Mouse (Mus musculus) common myeloid progenitor, adult 5-6 weeks (primary cell): Measurements from ENCODE around the gene Pcsk2. TPM values are rescaled to one million over a fixed set of nuclear protein-coding genes. Genes with fewer than 3 reads are reported as not detected.

Experiments used
- ATAC-seq: replicated peaks from 2 replicates; pipeline ENCODE4 v1.8.0; 2016; ENCODE audit warnings: low read depth, mild to moderate bottlenecking, moderate TSS enrichment, inconsistent platforms; ENCODE audit not compliant: poor library complexity, severe bottlenecking
- total RNA-seq: library from RNA; stranded (forward); fragments of 200-1000, 187-1606 nt; gene quantifications from 2 replicates; pipeline ENCODE4 v1.2.3, GENCODE M21; 2017

The Pcsk2 gene
- total RNA-seq = not detected in 2 replicates

DNA sequence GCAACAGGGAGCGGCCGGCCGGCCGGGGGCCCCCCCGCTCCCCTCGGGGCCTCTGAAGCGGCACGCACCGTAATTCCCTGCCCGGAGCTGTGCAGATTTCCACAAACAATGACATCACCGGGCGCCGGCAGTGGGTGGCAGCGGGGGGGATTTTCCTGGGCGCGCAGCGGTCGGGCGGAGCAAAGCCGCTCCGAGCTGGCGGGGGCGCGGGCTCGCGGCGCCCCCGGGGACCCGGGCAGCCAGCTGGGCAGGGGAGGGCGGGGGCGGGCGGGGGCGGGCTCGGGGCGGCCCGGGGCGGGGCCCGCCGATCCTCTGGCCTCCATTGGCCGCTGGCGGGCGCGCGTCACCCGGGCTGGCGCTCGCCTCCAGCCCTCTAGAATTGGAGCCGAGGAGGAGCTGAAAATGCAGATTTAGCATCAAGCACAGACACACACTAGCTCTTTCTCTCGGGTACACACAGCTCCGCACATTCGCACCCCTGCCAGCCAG is at the start of gene Pcsk2:
Gene Pcsk2, plus strand, starts transcription at position 399 of the 489 bp plus-strand sequence.
- no peak for ATAC-seq

DNA sequence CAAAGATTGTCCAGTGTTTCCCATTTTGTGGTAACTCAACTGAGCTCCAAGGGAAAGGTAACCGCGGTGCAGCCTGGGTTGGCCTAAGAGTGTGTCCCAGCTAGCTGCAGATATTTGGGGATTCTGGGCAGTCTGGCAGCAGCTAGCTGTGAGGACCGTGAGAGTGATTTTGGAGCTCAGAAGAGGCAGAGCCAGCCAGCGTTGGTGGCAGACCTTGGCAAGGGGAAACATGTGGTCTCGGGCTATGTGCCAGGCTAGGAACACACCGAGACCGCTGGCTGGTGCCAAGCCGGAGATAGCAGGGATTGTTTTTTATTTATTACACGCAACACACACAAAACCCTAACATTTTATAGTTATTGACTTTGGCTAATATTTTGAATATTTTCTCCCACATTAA is 45.1 kb upstream of the Pcsk2 start:
- no peak for ATAC-seq

DNA sequence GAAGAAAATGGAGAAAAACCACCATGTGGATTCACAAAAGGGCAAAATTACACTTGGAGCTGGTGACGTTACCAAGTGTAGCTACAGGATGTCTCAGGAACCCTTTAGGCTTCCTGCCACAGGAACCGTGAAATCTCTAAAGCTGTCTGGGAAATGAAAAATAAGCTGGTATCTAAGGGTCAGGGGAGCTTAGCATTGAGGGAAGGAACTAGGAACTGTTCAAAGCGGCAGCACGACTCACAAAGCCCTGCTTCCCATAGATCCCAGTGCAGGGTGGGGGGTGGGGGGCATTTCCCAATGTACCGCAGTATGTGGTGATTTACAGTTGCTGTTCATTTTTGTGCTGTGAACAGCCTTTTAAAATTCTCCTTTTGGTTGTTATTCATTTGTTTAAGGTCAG is 44.2 kb upstream of the Pcsk2 start:
- ATAC-seq = no peak

DNA sequence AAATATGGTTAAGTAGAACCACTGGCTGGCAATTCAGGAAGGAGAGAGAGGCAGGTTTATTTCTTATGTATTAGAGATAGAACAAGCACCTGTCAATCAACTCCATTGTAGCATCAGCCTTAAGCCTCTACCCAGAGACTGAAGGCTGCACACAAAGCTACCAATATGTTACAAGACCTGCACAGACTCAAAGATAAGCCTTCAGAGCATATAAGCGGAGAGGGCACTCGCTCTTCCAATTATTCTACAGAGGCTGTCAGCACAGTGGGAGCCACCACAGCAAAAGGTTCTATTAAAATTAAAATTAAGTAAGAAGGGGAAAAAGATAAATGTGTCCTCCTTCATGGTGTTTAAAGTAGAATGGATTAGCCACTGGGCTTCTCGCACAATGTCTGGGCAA is 43.8 kb upstream of the Pcsk2 start:
- no peak for ATAC-seq

DNA sequence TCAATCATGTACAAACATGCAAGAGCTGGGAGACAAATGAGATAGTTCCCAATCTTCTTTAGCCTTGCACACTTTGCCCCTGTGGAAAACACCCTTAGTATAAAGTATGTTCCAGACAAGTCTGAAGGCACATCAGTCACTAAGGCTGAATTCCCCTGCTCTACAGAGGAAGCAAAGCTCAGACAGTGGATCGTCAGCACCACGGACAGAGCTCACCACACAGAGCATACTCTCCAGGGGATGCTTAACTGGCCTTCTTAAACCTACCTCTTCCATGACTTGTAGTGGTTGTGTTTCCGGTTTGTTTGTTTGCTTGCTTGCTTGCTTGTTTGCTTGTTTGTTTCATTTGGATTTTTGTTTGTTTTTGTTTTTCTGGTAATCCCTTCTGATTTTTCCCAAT is 9.5 kb upstream of the Pcsk2 start:
- ATAC-seq = no peak

DNA sequence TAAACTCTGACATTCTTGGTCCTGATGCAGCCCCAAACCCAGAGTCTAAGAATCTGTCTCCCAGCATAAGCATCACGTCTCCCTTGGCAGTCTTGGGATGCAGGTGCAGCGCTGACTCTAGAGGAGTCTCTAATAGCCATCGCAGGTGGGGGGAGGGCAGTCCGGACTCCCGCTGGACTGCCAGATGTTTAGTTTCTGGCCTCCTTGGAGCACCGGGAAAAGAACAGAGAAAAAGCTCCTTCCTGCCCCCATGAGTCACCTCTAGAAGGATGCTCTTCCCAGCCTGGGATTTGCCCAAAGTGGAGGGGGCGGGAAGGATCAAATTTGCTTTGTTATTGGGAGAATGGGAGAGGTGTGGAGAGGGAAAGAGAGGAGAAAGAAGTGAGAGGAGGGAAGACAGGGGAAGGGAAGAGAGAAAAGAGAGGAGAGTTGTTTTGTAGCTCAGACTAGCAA is 631 bp upstream of the Pcsk2 start:
- 0 out of 2 replicates have a peak, but pooled peaks have one; percentile 18 for ATAC-seq

DNA sequence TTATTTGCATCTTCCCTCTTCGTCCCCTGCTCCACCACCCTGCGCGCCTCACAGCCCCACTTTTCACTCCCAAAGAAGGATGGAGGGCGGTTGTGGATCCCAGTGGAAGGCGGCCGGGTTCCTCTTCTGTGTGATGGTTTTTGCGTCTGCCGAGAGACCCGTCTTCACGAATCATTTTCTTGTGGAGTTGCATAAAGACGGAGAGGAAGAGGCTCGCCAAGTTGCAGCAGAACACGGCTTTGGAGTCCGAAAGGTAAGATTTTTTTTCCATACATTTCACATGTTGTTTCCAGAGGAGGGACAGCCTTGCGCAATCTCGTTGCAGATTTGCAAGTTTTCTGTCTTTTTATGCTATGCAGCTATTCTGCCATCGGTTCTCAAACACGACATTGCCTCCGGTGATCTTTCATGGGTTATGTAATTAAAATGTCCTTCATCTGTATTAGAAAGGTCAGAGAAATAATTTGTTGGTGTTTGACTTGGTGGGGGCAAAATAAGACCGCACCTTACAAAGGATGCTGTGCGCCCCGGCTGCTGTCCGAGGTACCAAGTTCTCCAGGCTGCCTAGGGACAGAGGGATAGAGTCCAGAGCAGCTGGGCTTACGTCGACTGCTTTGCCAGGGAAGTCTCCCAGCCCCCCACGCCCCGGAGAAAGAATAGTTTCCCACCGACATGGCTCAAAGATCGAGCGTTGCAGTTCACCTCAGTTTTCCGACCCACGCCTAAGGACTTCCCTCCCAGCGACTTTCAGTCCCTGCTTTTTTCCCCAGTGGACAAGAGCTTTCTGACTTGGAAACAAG is 656 bp downstream of the Pcsk2 start:
- no peak for ATAC-seq

DNA sequence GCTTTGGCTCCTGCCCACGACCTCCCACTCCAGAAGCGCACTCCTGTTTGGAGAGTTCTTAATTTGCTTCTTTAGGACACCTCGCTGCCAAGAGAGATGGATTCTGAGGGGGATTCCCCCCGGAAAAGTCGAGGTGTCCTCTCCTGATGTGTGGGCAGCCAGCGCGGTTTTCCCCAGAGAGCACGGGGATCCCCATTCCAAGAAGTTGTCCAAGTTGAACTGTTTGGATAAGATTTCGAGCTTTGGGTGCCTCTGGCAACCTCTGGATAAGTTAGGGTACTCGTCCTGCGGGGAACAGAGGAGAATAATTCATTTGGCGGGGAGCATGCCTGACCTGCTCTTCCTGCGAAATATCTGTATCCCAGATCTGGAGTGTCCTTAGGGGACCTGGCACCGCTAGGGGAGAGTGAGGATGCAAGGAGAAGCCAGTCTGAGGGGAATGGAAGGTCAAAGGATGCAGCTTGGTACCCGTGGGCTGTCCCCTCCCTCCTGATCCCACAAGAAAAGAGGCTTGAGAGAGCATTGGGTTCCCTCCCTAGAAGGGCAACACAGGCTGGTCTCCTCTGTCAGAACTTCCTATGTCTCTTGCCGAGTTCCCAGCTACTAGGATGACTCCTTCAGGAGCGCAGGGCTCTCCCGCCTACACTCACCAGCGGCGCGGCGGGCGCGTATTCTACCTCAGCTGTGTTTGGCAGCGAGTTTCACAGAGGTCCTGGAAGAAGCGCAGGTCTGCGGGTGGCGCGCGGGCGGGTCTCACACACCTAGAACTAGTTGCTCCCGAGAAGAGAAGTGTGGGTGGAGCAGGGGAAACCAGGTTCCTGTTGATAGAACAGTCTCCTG is 1.5 kb downstream of the Pcsk2 start:
- no peak for ATAC-seq

DNA sequence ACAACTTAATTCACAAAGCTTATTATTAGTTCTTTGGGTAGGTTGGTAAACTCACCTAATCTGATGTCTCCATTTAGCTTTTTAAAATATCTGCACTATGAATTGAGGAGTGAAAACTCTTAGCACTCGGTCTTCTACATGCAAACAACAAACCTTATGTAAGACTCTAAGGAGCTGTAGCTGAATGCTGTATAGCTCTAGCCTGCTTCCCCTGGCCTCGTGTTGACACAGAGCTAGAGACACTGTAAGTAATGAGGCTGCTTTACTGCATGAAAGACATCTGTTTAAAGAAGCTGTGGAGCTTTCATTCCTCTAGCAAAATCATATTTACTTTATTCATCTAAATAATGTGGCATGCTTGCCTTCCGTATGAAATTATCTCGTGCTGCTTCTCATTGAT is 14.4 kb downstream of the Pcsk2 start:
- ATAC-seq = no peak

DNA sequence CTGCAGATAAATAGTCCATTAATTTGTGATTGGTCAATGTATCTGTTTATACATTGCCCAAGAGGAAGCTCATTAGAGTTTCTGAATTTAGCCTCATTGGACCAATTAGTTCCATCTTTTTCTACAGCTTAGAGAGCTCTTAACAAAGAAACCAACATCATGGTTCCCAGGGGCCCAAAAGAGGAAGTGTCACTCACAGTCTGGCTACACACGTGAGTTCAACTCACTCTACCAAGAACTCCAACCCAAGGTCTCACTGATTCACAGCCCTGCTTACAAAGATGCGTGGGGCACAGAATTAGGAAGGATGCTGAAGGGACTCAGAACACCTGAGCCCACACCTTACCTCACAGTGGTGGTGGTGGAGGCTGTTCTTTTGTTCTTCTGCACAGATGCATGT is 19.1 kb downstream of the Pcsk2 start:
- ATAC-seq = no peak

DNA sequence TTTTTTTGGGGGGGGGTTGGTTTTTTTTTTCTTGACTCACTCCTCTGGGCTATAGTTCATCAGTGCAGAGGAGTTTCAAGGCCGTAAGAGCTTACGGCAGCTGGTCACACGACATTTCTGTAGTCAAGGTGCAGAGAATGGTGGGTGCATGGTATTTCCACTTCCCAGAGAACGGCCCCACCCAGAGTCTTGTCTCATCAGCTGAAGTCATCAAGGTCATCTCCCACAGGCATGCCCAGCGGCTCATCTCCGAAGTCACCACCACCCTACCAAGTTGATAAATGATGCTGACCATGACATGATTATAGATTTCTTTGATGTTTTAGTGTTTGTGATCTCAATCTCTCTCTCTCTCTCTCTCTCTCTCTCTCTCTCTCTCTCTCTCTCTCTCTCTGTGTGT is 20.0 kb downstream of the Pcsk2 start:
- ATAC-seq = no peak

DNA sequence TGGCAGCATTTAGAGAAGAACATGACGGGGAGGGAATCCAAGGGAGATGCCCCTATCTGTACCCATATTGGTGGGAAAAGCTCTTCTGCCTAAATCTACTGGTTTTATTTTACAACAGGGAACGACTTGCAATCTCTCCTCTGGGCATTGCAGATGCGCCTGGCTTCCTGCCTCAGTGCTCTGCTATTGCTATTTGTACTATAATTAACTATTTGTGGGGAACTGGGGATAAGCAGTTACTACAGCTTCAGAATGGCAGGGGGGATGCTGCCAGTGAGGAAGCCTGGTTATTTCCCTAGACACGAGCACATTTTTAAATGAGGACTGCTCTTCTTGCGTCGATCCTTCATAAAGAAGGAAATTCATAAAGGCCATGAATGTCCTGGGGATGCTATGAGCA is 39.4 kb downstream of the Pcsk2 start:
- ATAC-seq = no peak

DNA sequence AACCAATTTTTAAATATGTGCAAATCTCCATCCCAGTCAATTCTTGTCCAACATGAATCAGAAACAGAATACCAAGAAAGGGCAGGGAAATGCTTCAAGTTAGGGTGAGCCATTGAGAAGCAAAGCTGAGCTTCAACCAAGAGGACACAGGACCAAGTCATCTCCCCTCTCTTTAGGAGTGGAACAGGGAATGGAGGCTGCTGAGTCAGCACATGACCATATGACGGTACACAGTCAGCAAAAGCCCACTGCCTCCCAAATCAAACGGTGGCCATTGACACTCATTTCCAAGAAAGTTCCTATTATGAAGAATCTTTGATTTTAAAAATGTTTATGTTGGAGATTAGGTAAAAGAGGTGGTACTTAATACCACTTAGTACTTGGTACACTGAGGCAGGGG is 44.4 kb downstream of the Pcsk2 start:
- no peak for ATAC-seq

DNA sequence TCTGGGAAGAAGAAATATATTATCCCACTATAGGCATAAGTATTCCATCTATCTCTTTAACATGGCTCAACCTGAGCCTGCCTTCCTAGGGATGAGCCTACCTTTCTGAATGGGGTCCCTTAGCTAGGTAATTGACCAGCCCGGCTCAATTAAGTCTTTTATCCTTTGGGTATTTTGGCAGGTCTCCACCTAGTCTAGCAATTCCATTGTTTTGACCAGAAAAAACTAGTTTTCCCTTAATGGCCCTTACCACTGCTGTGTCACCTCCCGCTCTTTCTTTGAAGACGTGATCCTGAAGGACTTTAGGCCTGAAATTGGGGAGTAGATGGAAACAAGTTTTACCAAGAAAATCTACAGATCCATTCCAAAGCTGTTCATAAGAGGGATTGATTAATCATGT is 57.1 kb downstream of the Pcsk2 start:
- ATAC-seq = no peak

DNA sequence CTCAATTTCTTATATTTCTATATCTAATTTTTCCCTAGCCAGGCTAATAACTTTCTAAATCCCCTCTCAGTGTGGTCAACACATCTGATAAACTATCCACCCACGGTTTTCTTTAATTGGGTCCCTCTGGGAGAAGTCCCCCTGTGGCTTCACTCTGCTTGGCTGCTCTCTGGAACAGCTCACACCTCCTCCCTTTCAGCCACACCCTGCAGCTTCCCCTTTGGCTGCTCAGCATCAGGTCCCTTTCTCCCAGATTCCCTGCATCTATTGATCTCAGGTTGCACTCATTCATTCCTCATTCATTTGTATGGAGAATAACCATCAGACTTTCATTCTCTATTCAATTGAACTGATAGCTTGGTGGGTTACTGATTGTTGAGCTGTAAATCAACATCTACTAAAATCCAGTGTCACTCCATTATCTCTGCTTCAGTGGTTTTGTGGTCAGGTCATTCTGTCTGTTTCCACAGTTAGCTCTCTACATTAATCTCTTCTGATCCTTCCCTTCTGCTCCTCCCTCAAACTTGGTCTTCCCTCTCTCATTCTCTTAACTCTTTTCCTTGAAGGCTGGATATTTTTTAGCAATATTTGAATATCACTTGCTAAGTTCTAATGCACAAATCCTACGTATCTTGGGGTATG is 58.0 kb downstream of the Pcsk2 start:
- no peak for ATAC-seq

DNA sequence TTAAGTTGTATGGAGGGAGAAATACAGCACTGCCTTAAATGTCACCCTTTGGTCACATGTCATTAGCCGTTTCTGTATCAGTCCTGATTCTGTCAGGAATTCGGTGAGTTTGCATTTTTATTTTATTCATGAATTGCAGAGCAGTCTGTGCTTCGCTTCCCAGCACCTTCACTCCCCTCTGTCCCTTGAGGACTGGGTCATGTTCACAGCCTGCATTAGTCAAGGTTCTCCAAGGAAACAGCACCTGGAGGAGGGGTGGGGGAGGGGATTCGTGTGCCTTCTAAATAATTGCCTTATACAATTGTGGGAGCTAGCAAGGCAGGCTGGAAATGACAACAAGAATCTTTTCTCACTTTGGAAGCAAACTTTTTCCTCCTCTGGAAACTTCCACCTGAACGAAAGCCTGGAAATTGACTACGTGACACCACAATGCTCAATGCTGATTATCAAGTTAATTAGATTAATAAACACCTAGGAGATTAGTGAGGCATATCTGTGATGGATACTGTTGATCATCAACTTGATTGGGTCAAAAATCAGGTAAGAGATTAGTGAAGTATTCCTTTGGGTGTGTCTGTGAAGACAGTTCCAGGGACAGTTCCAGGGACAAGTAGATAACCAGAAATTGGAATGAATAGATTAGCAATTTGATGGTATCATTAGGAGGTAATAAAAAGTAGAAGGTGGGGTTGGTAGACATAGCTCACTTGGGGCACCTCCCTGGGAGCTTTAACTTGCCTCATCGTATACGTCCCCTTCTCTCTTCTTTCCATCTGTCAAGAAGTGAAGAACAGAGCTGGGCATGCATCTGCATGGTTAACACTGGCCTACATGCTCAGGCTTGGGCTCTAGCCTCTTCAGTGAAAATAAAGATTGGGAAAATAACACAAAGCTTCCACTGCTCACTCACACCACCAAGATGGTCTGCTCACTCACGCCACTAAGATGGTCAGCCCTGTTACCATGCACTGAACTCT is 64.7 kb downstream of the Pcsk2 start:
- no peak for ATAC-seq

DNA sequence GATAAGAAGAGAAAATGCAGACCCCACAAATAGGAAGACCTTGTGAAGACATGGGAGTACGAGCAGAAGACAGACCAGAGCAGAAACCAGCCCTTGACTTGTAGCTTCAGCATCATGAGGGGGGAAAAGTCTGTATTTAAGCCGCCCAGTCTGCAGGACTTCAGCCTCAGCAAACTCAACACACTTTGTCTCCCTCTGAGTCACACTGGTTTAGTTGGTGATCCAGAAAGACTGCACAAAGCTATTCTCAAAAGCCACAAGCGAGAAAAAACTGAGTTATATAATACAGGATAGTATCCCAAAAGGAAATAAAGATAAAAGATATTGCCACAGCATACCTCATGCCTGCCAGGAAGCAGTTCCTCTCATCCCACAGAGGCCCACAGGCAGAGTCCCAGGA is 67.5 kb downstream of the Pcsk2 start:
- ATAC-seq = no peak

DNA sequence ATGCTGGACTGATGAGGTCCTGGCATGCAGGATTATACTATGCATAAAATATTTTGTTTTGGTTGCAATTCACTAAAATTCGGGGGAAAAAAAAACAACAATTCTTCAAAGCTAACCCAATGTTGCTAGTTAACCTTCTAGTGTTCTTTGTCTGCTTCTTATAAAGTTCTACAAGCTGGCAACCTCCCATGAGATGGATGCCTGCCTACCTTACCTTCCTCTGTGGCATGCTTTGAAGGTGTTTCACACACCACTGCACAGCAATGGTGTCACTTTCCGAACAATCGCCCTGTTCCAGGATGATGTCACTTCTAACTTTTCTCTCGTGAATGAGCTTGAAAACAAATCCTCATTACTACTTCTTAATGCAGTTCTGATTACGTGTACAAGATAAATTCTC is 68.8 kb downstream of the Pcsk2 start:
- no peak for ATAC-seq

DNA sequence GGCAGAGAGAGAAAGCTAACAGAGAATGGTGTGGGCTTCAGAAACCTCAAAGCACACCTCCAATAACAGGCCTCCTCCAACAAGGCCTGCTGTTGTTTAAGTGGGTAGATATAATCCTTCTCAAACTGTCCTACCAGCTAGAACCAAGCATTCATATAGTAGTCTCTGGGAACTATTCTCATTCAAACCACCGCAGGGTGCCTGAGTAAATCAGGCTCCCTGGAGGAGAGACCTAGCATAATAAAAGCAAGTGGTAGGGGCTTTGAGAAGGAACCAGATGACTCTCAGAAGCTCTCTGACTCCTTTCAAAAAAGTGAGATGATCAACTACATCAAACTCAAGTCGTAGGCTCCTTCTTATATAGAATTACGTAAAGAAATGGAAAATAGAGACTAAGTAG is 75.0 kb downstream of the Pcsk2 start:
- ATAC-seq = no peak

DNA sequence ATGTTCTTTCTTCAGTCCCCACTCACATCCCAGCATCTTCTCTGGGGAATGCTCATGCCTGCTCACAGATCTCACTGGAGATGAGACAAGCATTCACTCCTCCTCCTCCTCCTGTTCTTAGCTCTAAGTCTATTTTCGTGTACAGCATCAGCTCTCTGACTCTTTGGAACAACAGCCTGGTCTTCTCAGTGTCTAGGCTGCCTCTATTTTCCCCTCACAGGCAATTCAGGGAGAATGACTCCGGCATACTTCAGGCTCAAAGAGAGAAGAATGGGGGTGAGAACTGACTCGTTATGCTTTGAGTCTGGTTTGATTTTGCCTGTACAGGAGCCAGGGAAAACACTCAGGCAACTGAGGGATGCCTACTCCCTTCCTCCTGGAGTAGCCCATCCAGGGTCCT is 78.0 kb downstream of the Pcsk2 start:
- ATAC-seq = no peak
